Mouse (Mus musculus): ENCODE measurements around the gene Erbin. TPM values are rescaled to one million over a fixed set of nuclear protein-coding genes. Genes with fewer than 3 reads are reported as not detected.

The Erbin gene
- polyA plus RNA-seq, 1 experiment from 2014 or later, result 4.1 TPM

Other genes starting within 250 kb of the Erbin start
- gene Srek1, start 145.9 kb downstream of the Erbin start, polyA plus RNA-seq (2015; fragmentation: Nextera tagmentation; extraction: Ambion mirVana), result 29.2 and 37.8 TPM in 2 replicates
- gene Nln, start 189.1 kb upstream of the Erbin start, polyA plus RNA-seq (2015; fragmentation: Nextera tagmentation; extraction: Ambion mirVana), result 9.1 and 12.1 TPM in 2 replicates
- gene Sgtb, start 189.2 kb upstream of the Erbin start, polyA plus RNA-seq (2015; fragmentation: Nextera tagmentation; extraction: Ambion mirVana), result 0.62 and 0.74 TPM in 2 replicates